Mouse (Mus musculus) liver, postnatal 0 days (tissue): ENCODE measurements around the gene Trim9.

Experiments used
- CTCF ChIP-seq: sonication (generic); IDR thresholded peaks from 2 replicates; pipeline ENCODE4 v1.5.1; 2016; ENCODE audit warnings: antibody characterized with exemption, low read depth
- EP300 ChIP-seq: IDR thresholded peaks from 2 replicates; pipeline ENCODE4 v1.6.1; 2016; ENCODE audit warnings: antibody characterized with exemption, low read depth, mild to moderate bottlenecking

DNA sequence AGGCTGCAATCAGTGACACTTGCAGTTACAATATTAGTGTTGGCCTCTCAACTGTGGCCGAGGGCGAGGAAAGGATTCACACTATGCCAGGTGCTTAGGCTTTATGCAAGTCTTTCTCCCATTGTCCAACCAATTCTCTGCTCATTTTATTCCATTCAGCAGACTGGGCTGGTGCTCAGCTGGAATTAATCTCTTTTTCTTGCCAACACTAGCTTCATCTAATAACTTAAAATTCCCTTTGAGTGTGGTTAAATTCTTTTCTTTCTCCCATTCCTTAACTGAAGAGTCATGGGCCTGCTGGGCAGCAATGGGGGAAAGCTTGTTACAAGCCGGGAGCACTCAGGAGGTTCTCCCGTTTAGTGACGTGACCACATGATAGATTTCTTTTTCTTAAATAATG is 61.9 kb downstream of the Trim9 start:
- TF ChIP-seq EP300 (no peak), CTCF (no peak)
